Mouse (Mus musculus): ENCODE data around the gene Mtnr1b.

DNA sequence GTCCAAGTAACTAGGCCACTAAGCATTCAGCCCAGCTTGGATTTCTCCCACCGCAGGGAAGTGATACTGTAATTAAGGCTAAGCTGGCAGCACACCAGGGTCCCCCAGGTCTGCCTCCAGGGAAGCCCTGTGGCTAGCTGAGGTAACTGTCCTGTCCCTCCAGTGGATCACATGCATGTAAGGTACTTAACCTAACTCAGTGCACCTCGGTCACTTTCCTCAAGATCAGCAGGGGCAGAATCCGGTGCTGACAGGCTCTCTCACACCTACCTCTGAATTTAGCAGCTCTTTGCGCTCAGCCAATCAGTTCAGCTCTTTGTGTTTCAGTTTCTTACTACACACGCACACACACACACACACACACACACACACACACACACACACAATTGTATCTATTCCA lies 13.0 kb downstream of the Mtnr1b start:
- TF ChIP-seq POLR2A (IDR thresholded peaks at IDR 0.05; ENCODE audit: control insufficient read depth, extremely low read depth, insufficient read depth, low read length, poor library complexity) (no peak), CTCF (IDR thresholded peaks at IDR 0.05; ENCODE audit: borderline replicate concordance, control insufficient read depth, extremely low read depth, insufficient read depth, low read length, poor library complexity) (no peak)
